Mouse (Mus musculus): ENCODE measurements around the gene Rnf43. TPM values are rescaled to one million over a fixed set of nuclear protein-coding genes. Genes with fewer than 3 reads are reported as not detected.

Gene Rnf43
- polyA plus RNA-seq, 1 experiment, result 9.0 TPM

GRCm38 (mm10) chr11:87701877-87702620, 39.5 kb downstream of the Rnf43 start:
- TF ChIP-seq POLR2A (IDR thresholded peaks at IDR 0.05; ENCODE audit: control insufficient read depth, extremely low read depth, insufficient read depth, low read length, poor library complexity) (no peak), CTCF (IDR thresholded peaks at IDR 0.05; ENCODE audit: borderline replicate concordance, control insufficient read depth, extremely low read depth, insufficient read depth, low read length, poor library complexity) (no peak)
- DNase-seq, result no peak
- H3K27me3 ChIP-seq (ENCODE audit: control insufficient read depth, insufficient read depth, low read length), result no peaks in the 10 kb centered on the region
- WGBS, result 62% methylated on average over 14 of the region's 14 CpGs
- no peaks in the 10 kb centered on the region for H3K36me3 ChIP-seq (ENCODE audit: control insufficient read depth, insufficient read depth, low read length)
- H3K4me1 ChIP-seq (replicated peaks; ENCODE audit: control insufficient read depth, insufficient read depth, low read length), result no peaks in the 10 kb centered on the region
- no peak overlapping the region for H3K4me3 ChIP-seq (ENCODE audit: control insufficient read depth, insufficient read depth, low read length)
- no peak overlapping the region for H3K27ac ChIP-seq (ENCODE audit: control insufficient read depth, insufficient read depth, low read length)

GRCm38 (mm10) chr11:87703654-87704053, 41.1 kb downstream of the Rnf43 start:
- Histone ChIP-seq H3K36me3 (ENCODE audit: control insufficient read depth, insufficient read depth, low read length) (no peaks in the 10 kb centered on the region), H3K27me3 (ENCODE audit: control insufficient read depth, insufficient read depth, low read length) (no peaks in the 10 kb centered on the region), H3K27ac (ENCODE audit: control insufficient read depth, insufficient read depth, low read length) (no peak overlapping the region), H3K4me3 (ENCODE audit: control insufficient read depth, insufficient read depth, low read length) (no peak overlapping the region), H3K4me1 (replicated peaks; ENCODE audit: control insufficient read depth, insufficient read depth, low read length) (no peaks in the 10 kb centered on the region)
- 98% methylated on average over 5 of the region's 5 CpGs for WGBS
- DNase-seq, result no peak
- TF ChIP-seq CTCF (IDR thresholded peaks at IDR 0.05; ENCODE audit: borderline replicate concordance, control insufficient read depth, extremely low read depth, insufficient read depth, low read length, poor library complexity) (no peak), POLR2A (IDR thresholded peaks at IDR 0.05; ENCODE audit: control insufficient read depth, extremely low read depth, insufficient read depth, low read length, poor library complexity) (no peak)

GRCm38 (mm10) chr11:87704289-87704688, 41.8 kb downstream of the Rnf43 start:
- H3K27ac ChIP-seq (ENCODE audit: control insufficient read depth, insufficient read depth, low read length), result no peak overlapping the region
- no peaks in the 10 kb centered on the region for H3K27me3 ChIP-seq (ENCODE audit: control insufficient read depth, insufficient read depth, low read length)
- WGBS, result 96% methylated on average over 9 of the region's 9 CpGs
- H3K36me3 ChIP-seq (ENCODE audit: control insufficient read depth, insufficient read depth, low read length), result no peaks in the 10 kb centered on the region
- TF ChIP-seq CTCF (IDR thresholded peaks at IDR 0.05; ENCODE audit: borderline replicate concordance, control insufficient read depth, extremely low read depth, insufficient read depth, low read length, poor library complexity) (no peak), POLR2A (IDR thresholded peaks at IDR 0.05; ENCODE audit: control insufficient read depth, extremely low read depth, insufficient read depth, low read length, poor library complexity) (no peak; the same call in 1 of the 2 replicates)
- DNase-seq, result no peak
- peaks cover under 1% of the 10 kb centered on the region for H3K4me1 ChIP-seq (replicated peaks; ENCODE audit: control insufficient read depth, insufficient read depth, low read length)
- H3K4me3 ChIP-seq (ENCODE audit: control insufficient read depth, insufficient read depth, low read length), result no peak overlapping the region

- WGBS, result 75% methylated on average over 8 of the region's 8 CpGs
- DNase-seq, result no peak
- H3K27me3 ChIP-seq (ENCODE audit: control insufficient read depth, insufficient read depth, low read length), result no peaks in the 10 kb centered on the region; the same call in 1 of the 2 replicates
- H3K36me3 ChIP-seq (ENCODE audit: control insufficient read depth, insufficient read depth, low read length), result no peaks in the 10 kb centered on the region
- no peak overlapping the region for H3K4me3 ChIP-seq (ENCODE audit: control insufficient read depth, insufficient read depth, low read length)
- no peak overlapping the region for H3K27ac ChIP-seq (ENCODE audit: control insufficient read depth, insufficient read depth, low read length)
- TF ChIP-seq CTCF (IDR thresholded peaks at IDR 0.05; ENCODE audit: borderline replicate concordance, control insufficient read depth, extremely low read depth, insufficient read depth, low read length, poor library complexity) (no peak), POLR2A (IDR thresholded peaks at IDR 0.05; ENCODE audit: control insufficient read depth, extremely low read depth, insufficient read depth, low read length, poor library complexity) (no peak)
- peaks cover 9% of the 10 kb centered on the region for H3K4me1 ChIP-seq (replicated peaks; ENCODE audit: control insufficient read depth, insufficient read depth, low read length)
These were observed 45.0 kb downstream of the Rnf43 start for GRCm38 (mm10) chr11:87707570-87707969.

- no peak for DNase-seq
- H3K4me1 ChIP-seq (replicated peaks; ENCODE audit: control insufficient read depth, insufficient read depth, low read length), result peaks cover 9% of the 10 kb centered on the region
- H3K36me3 ChIP-seq (ENCODE audit: control insufficient read depth, insufficient read depth, low read length), result no peaks in the 10 kb centered on the region
- no peaks in the 10 kb centered on the region; the same call in 1 of the 2 replicates for H3K27me3 ChIP-seq (ENCODE audit: control insufficient read depth, insufficient read depth, low read length)
- no peak for TF ChIP-seq POLR2A (IDR thresholded peaks at IDR 0.05; ENCODE audit: control insufficient read depth, extremely low read depth, insufficient read depth, low read length, poor library complexity)
- TF ChIP-seq CTCF (IDR thresholded peaks at IDR 0.05; ENCODE audit: borderline replicate concordance, control insufficient read depth, extremely low read depth, insufficient read depth, low read length, poor library complexity), result no peak
- no peak overlapping the region for H3K27ac ChIP-seq (ENCODE audit: control insufficient read depth, insufficient read depth, low read length)
- WGBS, result 98% methylated on average over 5 of the region's 5 CpGs
- H3K4me3 ChIP-seq (ENCODE audit: control insufficient read depth, insufficient read depth, low read length), result no peak overlapping the region
These were observed 46.5 kb downstream of the Rnf43 start for GRCm38 (mm10) chr11:87708979-87709378.

- Histone ChIP-seq H3K27ac (ENCODE audit: control insufficient read depth, insufficient read depth, low read length) (no peak overlapping the region), H3K36me3 (ENCODE audit: control insufficient read depth, insufficient read depth, low read length) (no peaks in the 10 kb centered on the region), H3K27me3 (ENCODE audit: control insufficient read depth, insufficient read depth, low read length) (no peaks in the 10 kb centered on the region; the same call in 1 of the 2 replicates), H3K4me3 (ENCODE audit: control insufficient read depth, insufficient read depth, low read length) (no peak overlapping the region), H3K4me1 (replicated peaks; ENCODE audit: control insufficient read depth, insufficient read depth, low read length) (peaks cover 9% of the 10 kb centered on the region)
- no peak for TF ChIP-seq POLR2A (IDR thresholded peaks at IDR 0.05; ENCODE audit: control insufficient read depth, extremely low read depth, insufficient read depth, low read length, poor library complexity)
- TF ChIP-seq CTCF (IDR thresholded peaks at IDR 0.05; ENCODE audit: borderline replicate concordance, control insufficient read depth, extremely low read depth, insufficient read depth, low read length, poor library complexity), result no peak
- no peak for DNase-seq
- 20% methylated on average over 21 of the region's 21 CpGs for WGBS
These were observed 47.2 kb downstream of the Rnf43 start for GRCm38 (mm10) chr11:87709513-87710261.
